Mouse (Mus musculus): ENCODE data around the gene Ly6c2.
A peak's percentile ranks its signal among the peaks of the same experiment; 100 is the strongest.
"Not testable (repeated sequence)": the region's sequence is repeated elsewhere in the genome, so short reads cannot be mapped to it uniquely, and the experiment has no call there.

Gene Ly6c2

GRCm38 (mm10) chr15:75111861-75112630, at the start of gene Ly6c2:
Gene Ly6c2, minus strand, starts transcription at chr15:75111970.
- not testable (repeated sequence) for DNase-seq (ENCODE audit: low read depth)

GRCm38 (mm10) chr15:75157646-75158045, 45.9 kb upstream of the Ly6c2 start:
- no peak for DNase-seq (ENCODE audit: low read depth)

GRCm38 (mm10) chr15:75154940-75155339, 43.2 kb upstream of the Ly6c2 start, which contains the start of gene Ly6g:
Gene Ly6g, plus strand, starts transcription at chr15:75155240.
- DNase-seq (ENCODE audit: low read depth), result no peak

- no peak for DNase-seq (ENCODE audit: low read depth)
These were observed 41.3 kb upstream of the Ly6c2 start for GRCm38 (mm10) chr15:75153087-75153486.

GRCm38 (mm10) chr15:75143735-75144134, 32.0 kb upstream of the Ly6c2 start:
- DNase-seq (ENCODE audit: low read depth), result peak; percentile 53

GRCm38 (mm10) chr15:75141812-75142360, 30.1 kb upstream of the Ly6c2 start:
- peak; percentile 74 for DNase-seq (ENCODE audit: low read depth)

GRCm38 (mm10) chr15:75137739-75138138, 26.0 kb upstream of the Ly6c2 start:
- not testable (repeated sequence) for DNase-seq (ENCODE audit: low read depth)

GRCm38 (mm10) chr15:75135090-75135783, 23.5 kb upstream of the Ly6c2 start:
- DNase-seq (ENCODE audit: low read depth), result not testable (repeated sequence)

GRCm38 (mm10) chr15:75132346-75132745, 20.6 kb upstream of the Ly6c2 start:
- DNase-seq (ENCODE audit: low read depth), result not testable (repeated sequence)

GRCm38 (mm10) chr15:75120066-75120465, 8.3 kb upstream of the Ly6c2 start:
- peak; percentile 76 for DNase-seq (ENCODE audit: low read depth)

- DNase-seq (ENCODE audit: low read depth), result peak; percentile 76
These were observed 7.0 kb upstream of the Ly6c2 start for GRCm38 (mm10) chr15:75118742-75119141.

GRCm38 (mm10) chr15:75117481-75117880, 5.7 kb upstream of the Ly6c2 start:
- DNase-seq (ENCODE audit: low read depth), result peak; percentile 71

- DNase-seq (ENCODE audit: low read depth), result peak; percentile 89
These were observed 4.8 kb upstream of the Ly6c2 start for GRCm38 (mm10) chr15:75116525-75116924.

- not testable (repeated sequence) for DNase-seq (ENCODE audit: low read depth)
These were observed 1.3 kb downstream of the Ly6c2 start for GRCm38 (mm10) chr15:75110424-75110823.

- DNase-seq (ENCODE audit: low read depth), result no peak
These were observed 12.5 kb downstream of the Ly6c2 start for GRCm38 (mm10) chr15:75099261-75099660.

- DNase-seq (ENCODE audit: low read depth), result peak; percentile 50
These were observed 23.7 kb downstream of the Ly6c2 start for GRCm38 (mm10) chr15:75088041-75088440.

GRCm38 (mm10) chr15:75069965-75070364, 41.8 kb downstream of the Ly6c2 start:
- DNase-seq (ENCODE audit: low read depth), result no peak

GRCm38 (mm10) chr15:75062030-75062574, 49.7 kb downstream of the Ly6c2 start:
- DNase-seq (ENCODE audit: low read depth), result peak; percentile 85

- peak; percentile 81 for DNase-seq (ENCODE audit: low read depth)
These were observed 51.3 kb downstream of the Ly6c2 start for GRCm38 (mm10) chr15:75060505-75060904.

All from naive thymus-derived CD4-positive, alpha-beta T cell, adult 2 months (primary cell).